Mouse (Mus musculus) megakaryocyte, embryonic 14.5 days (primary cell): ENCODE data around the gene Zic4. TPM values are rescaled to one million over a fixed set of nuclear protein-coding genes. Genes with fewer than 3 reads are reported as not detected.

Source experiments
- H3K27me3 ChIP-seq: replicated peaks from 2 replicates; pipeline ENCODE3; 2012; ENCODE audit warnings: inconsistent platforms
- H3K36me3 ChIP-seq: replicated peaks from 2 replicates; pipeline ENCODE3; 2012; ENCODE audit warnings: low read length, inconsistent platforms, mixed read lengths
- H3K4me1 ChIP-seq: 2 replicates; pipeline ENCODE4 v1.6.1; 2012; ENCODE audit warnings: inconsistent platforms
- H3K4me3 ChIP-seq: replicated peaks from 2 replicates; pipeline ENCODE3; 2012; ENCODE audit warnings: moderate library complexity, mild to moderate bottlenecking, inconsistent platforms
- H3K9me3 ChIP-seq: 2 replicates; pipeline ENCODE4 v1.6.1; 2012; ENCODE audit warnings: inconsistent platforms
- FLI1 ChIP-seq: IDR thresholded peaks from 2 replicates; pipeline ENCODE4 v1.6.1; 2012; ENCODE audit warnings: low read length, inconsistent platforms, mixed read lengths
- GATA1 ChIP-seq: IDR thresholded peaks from 3 replicates; pipeline ENCODE4 v1.6.1; 2012; ENCODE audit warnings: mixed read lengths, low read length, inconsistent platforms, borderline replicate concordance
- polyA plus RNA-seq: library from polyadenylated mRNA; stranded (reverse); fragments of >175 nt; gene quantifications from 2 replicates; pipeline ENCODE4 v1.2.3, GENCODE M21; 2012; ENCODE audit warnings: low replicate concordance; ENCODE audit not compliant: insufficient read depth

Zic4 gene
- polyA plus RNA-seq, 1 experiment: not detected

GRCm38 (mm10) chr9:91354434-91355269, 7.6 kb upstream of the Zic4 start:
- peaks cover 90% of the 10 kb centered on the region for H3K27me3 ChIP-seq
- peaks cover 9% of the 10 kb centered on the region; the same call in 1 of the 2 replicates for H3K4me1 ChIP-seq
- H3K4me3 ChIP-seq: no peak overlapping the region
- H3K36me3 ChIP-seq: no peaks in the 10 kb centered on the region
- H3K9me3 ChIP-seq: peaks cover 36% of the 10 kb centered on the region
- TF ChIP-seq GATA1 (no peak), FLI1 (no peak)

- Histone ChIP-seq H3K36me3 (no peaks in the 10 kb centered on the region), H3K4me3 (peak overlapping the region; percentile 78), H3K27me3 (peaks cover 91% of the 10 kb centered on the region), H3K4me1 (peaks cover 9% of the 10 kb centered on the region; the same call in 1 of the 2 replicates), H3K9me3 (peaks cover 36% of the 10 kb centered on the region)
- no peak for TF ChIP-seq FLI1
- no peak for TF ChIP-seq GATA1
Observed at GRCm38 (mm10) chr9:91355270-91355589, 7.0 kb upstream of the Zic4 start.

GRCm38 (mm10) chr9:91355629-91356352, 6.4 kb upstream of the Zic4 start:
- H3K27me3 ChIP-seq: peaks cover 91% of the 10 kb centered on the region
- peaks cover 8% of the 10 kb centered on the region; the same call in 1 of the 2 replicates for H3K4me1 ChIP-seq
- peak overlapping the region; percentile 78 for H3K4me3 ChIP-seq

GRCm38 (mm10) chr9:91356353-91356740, 5.9 kb upstream of the Zic4 start:
- peaks cover 28% of the 10 kb centered on the region for H3K9me3 ChIP-seq
- TF ChIP-seq FLI1 (no peak), GATA1 (no peak)
- H3K27me3 ChIP-seq: peaks cover 91% of the 10 kb centered on the region
- H3K36me3 ChIP-seq: no peaks in the 10 kb centered on the region
- H3K4me1 ChIP-seq: peaks cover 7% of the 10 kb centered on the region
- H3K4me3 ChIP-seq: no peak overlapping the region

More at GRCm38 (mm10) chr9:91355629-91356352, 6.4 kb upstream of the Zic4 start:
- Histone ChIP-seq H3K9me3 (peaks cover 31% of the 10 kb centered on the region), H3K36me3 (no peaks in the 10 kb centered on the region)
- no peak for TF ChIP-seq FLI1
- TF ChIP-seq GATA1: no peak

GRCm38 (mm10) chr9:91357321-91357720, 4.9 kb upstream of the Zic4 start:
- Histone ChIP-seq H3K4me1 (peaks cover 17% of the 10 kb centered on the region), H3K27me3 (peaks cover 92% of the 10 kb centered on the region), H3K4me3 (no peak overlapping the region), H3K9me3 (peaks cover 34% of the 10 kb centered on the region), H3K36me3 (no peaks in the 10 kb centered on the region)
- TF ChIP-seq FLI1: no peak
- no peak for TF ChIP-seq GATA1

- Histone ChIP-seq H3K4me1 (peaks cover 25% of the 10 kb centered on the region), H3K36me3 (no peaks in the 10 kb centered on the region), H3K9me3 (peaks cover 34% of the 10 kb centered on the region), H3K27me3 (peaks cover 93% of the 10 kb centered on the region), H3K4me3 (no peak overlapping the region)
- TF ChIP-seq FLI1 (no peak), GATA1 (no peak)
Observed at GRCm38 (mm10) chr9:91358851-91359687, 3.1 kb upstream of the Zic4 start.

GRCm38 (mm10) chr9:91360151-91361032, 1.8 kb upstream of the Zic4 start:
- Histone ChIP-seq H3K4me3 (no peak overlapping the region), H3K27me3 (peaks cover 92% of the 10 kb centered on the region), H3K4me1 (peaks cover 38% of the 10 kb centered on the region), H3K9me3 (peaks cover 31% of the 10 kb centered on the region), H3K36me3 (no peaks in the 10 kb centered on the region)
- no peak for TF ChIP-seq GATA1
- no peak for TF ChIP-seq FLI1

GRCm38 (mm10) chr9:91361033-91361855, 969 bp upstream of the Zic4 start:
- peaks cover 37% of the 10 kb centered on the region for H3K4me1 ChIP-seq
- H3K4me3 ChIP-seq: peak overlapping the region; percentile 91
- peaks cover 30% of the 10 kb centered on the region for H3K9me3 ChIP-seq
- TF ChIP-seq FLI1 (no peak), GATA1 (no peak)
- no peaks in the 10 kb centered on the region for H3K36me3 ChIP-seq
- peaks cover 91% of the 10 kb centered on the region for H3K27me3 ChIP-seq
